Mouse (Mus musculus): Measurements from ENCODE around the gene Pdlim4. TPM values are rescaled to one million over a fixed set of nuclear protein-coding genes. Genes with fewer than 3 reads are reported as not detected.
"Not testable (repeated sequence)": the region's sequence is repeated elsewhere in the genome, so short reads cannot be mapped to it uniquely, and the experiment has no call there.

Pdlim4 gene
- polyA plus RNA-seq, 1 experiment from 2014 or later = 22.6 TPM

- peak; percentile 86 for TF ChIP-seq CTCF (IDR thresholded peaks at IDR 0.05; ENCODE audit: low read depth)
These were observed 14.6 kb downstream of the Pdlim4 start for GRCm38 (mm10) chr11:54054257-54054656.

GRCm38 (mm10) chr11:54053090-54053489 is 15.7 kb downstream of the Pdlim4 start:
- Histone ChIP-seq H3K4me2 (replicated peaks; ENCODE audit: low read depth) (no peak overlapping the region), H3K27ac (ENCODE audit: low read depth, low read length) (no peak overlapping the region), H3K9ac (ENCODE audit: low read depth, low read length) (no peak overlapping the region), H3K9me3 (ENCODE audit: control insufficient read depth) (no peaks in the 10 kb centered on the region), H3K4me1 (replicated peaks; ENCODE audit: control insufficient read depth, insufficient read depth, low read length) (no peaks in the 10 kb centered on the region), H3K27me3 (replicated peaks; ENCODE audit: control insufficient read depth, insufficient read depth, low read length) (no peaks in the 10 kb centered on the region), H3K4me3 (ENCODE audit: low read depth, low read length) (no peak overlapping the region), H3K36me3 (ENCODE audit: control insufficient read depth, insufficient read depth) (no peaks in the 10 kb centered on the region; the same call in 1 of the 2 replicates)
- TF ChIP-seq CTCF (IDR thresholded peaks at IDR 0.05; ENCODE audit: low read depth) = no peak
- WGBS = 80% methylated on average over 7 of the region's 7 CpGs
- ATAC-seq = no peak

More at GRCm38 (mm10) chr11:54054257-54054656, 14.6 kb downstream of the Pdlim4 start:
- H3K4me3 ChIP-seq (ENCODE audit: low read depth, low read length) = no peak overlapping the region
- no peak overlapping the region for H3K9ac ChIP-seq (ENCODE audit: low read depth, low read length)
- H3K4me2 ChIP-seq (replicated peaks; ENCODE audit: low read depth) = no peak overlapping the region
- no peaks in the 10 kb centered on the region; the same call in 1 of the 2 replicates for H3K36me3 ChIP-seq (ENCODE audit: control insufficient read depth, insufficient read depth)
- no peaks in the 10 kb centered on the region for H3K9me3 ChIP-seq (ENCODE audit: control insufficient read depth)
- H3K27me3 ChIP-seq (replicated peaks; ENCODE audit: control insufficient read depth, insufficient read depth, low read length) = no peaks in the 10 kb centered on the region
- 25% methylated on average over 6 of the region's 6 CpGs for WGBS
- ATAC-seq = no peak
- no peaks in the 10 kb centered on the region for H3K4me1 ChIP-seq (replicated peaks; ENCODE audit: control insufficient read depth, insufficient read depth, low read length)
- H3K27ac ChIP-seq (ENCODE audit: low read depth, low read length) = no peak overlapping the region

- Histone ChIP-seq H3K27ac (ENCODE audit: low read depth, low read length) (no peak overlapping the region), H3K27me3 (replicated peaks; ENCODE audit: control insufficient read depth, insufficient read depth, low read length) (no peaks in the 10 kb centered on the region), H3K4me1 (replicated peaks; ENCODE audit: control insufficient read depth, insufficient read depth, low read length) (no peaks in the 10 kb centered on the region), H3K4me2 (replicated peaks; ENCODE audit: low read depth) (no peak overlapping the region), H3K9ac (ENCODE audit: low read depth, low read length) (no peak overlapping the region), H3K9me3 (ENCODE audit: control insufficient read depth) (no peaks in the 10 kb centered on the region), H3K36me3 (ENCODE audit: control insufficient read depth, insufficient read depth) (no peaks in the 10 kb centered on the region; the same call in 1 of the 2 replicates), H3K4me3 (ENCODE audit: low read depth, low read length) (no peak overlapping the region)
- 93% methylated on average over 5 of the region's 5 CpGs for WGBS
- TF ChIP-seq CTCF (IDR thresholded peaks at IDR 0.05; ENCODE audit: low read depth) = no peak
- no peak for ATAC-seq
These were observed 16.7 kb downstream of the Pdlim4 start for GRCm38 (mm10) chr11:54052128-54052527.

- Histone ChIP-seq H3K4me1 (replicated peaks; ENCODE audit: control insufficient read depth, insufficient read depth, low read length) (no peaks in the 10 kb centered on the region), H3K9me3 (ENCODE audit: control insufficient read depth) (no peaks in the 10 kb centered on the region), H3K4me2 (replicated peaks; ENCODE audit: low read depth) (no peak overlapping the region), H3K27ac (ENCODE audit: low read depth, low read length) (no peak overlapping the region), H3K36me3 (ENCODE audit: control insufficient read depth, insufficient read depth) (no peaks in the 10 kb centered on the region; the same call in 1 of the 2 replicates), H3K9ac (ENCODE audit: low read depth, low read length) (no peak overlapping the region), H3K4me3 (ENCODE audit: low read depth, low read length) (no peak overlapping the region), H3K27me3 (replicated peaks; ENCODE audit: control insufficient read depth, insufficient read depth, low read length) (no peaks in the 10 kb centered on the region)
- ATAC-seq = no peak
- TF ChIP-seq CTCF (IDR thresholded peaks at IDR 0.05; ENCODE audit: low read depth) = no peak
- WGBS = 90% methylated on average over 7 of the region's 7 CpGs
These were observed 17.7 kb downstream of the Pdlim4 start for GRCm38 (mm10) chr11:54051161-54051560.

GRCm38 (mm10) chr11:54050205-54050604 is 18.6 kb downstream of the Pdlim4 start:
- Histone ChIP-seq H3K9ac (ENCODE audit: low read depth, low read length) (no peak overlapping the region), H3K27me3 (replicated peaks; ENCODE audit: control insufficient read depth, insufficient read depth, low read length) (no peaks in the 10 kb centered on the region), H3K27ac (ENCODE audit: low read depth, low read length) (no peak overlapping the region), H3K4me1 (replicated peaks; ENCODE audit: control insufficient read depth, insufficient read depth, low read length) (no peaks in the 10 kb centered on the region), H3K36me3 (ENCODE audit: control insufficient read depth, insufficient read depth) (no peaks in the 10 kb centered on the region; the same call in 1 of the 2 replicates), H3K4me3 (ENCODE audit: low read depth, low read length) (no peak overlapping the region), H3K4me2 (replicated peaks; ENCODE audit: low read depth) (no peak overlapping the region), H3K9me3 (ENCODE audit: control insufficient read depth) (no peaks in the 10 kb centered on the region)
- ATAC-seq = no peak
- TF ChIP-seq CTCF (IDR thresholded peaks at IDR 0.05; ENCODE audit: low read depth) = no peak
- WGBS = 80% methylated on average over 2 of the region's 2 CpGs

- no peaks in the 10 kb centered on the region for H3K27me3 ChIP-seq (replicated peaks; ENCODE audit: control insufficient read depth, insufficient read depth, low read length)
- H3K9me3 ChIP-seq (ENCODE audit: control insufficient read depth) = no peaks in the 10 kb centered on the region
- no peak overlapping the region for H3K27ac ChIP-seq (ENCODE audit: low read depth, low read length)
- ATAC-seq = no peak
- 90% methylated on average over 6 of the region's 6 CpGs for WGBS
- no peaks in the 10 kb centered on the region for H3K4me1 ChIP-seq (replicated peaks; ENCODE audit: control insufficient read depth, insufficient read depth, low read length)
- no peaks in the 10 kb centered on the region for H3K36me3 ChIP-seq (ENCODE audit: control insufficient read depth, insufficient read depth)
- no peak overlapping the region for H3K4me2 ChIP-seq (replicated peaks; ENCODE audit: low read depth)
- no peak overlapping the region for H3K9ac ChIP-seq (ENCODE audit: low read depth, low read length)
- no peak for TF ChIP-seq CTCF (IDR thresholded peaks at IDR 0.05; ENCODE audit: low read depth)
- H3K4me3 ChIP-seq (ENCODE audit: low read depth, low read length) = no peak overlapping the region
These were observed 28.1 kb downstream of the Pdlim4 start for GRCm38 (mm10) chr11:54040676-54041075.

- not testable (repeated sequence) for H3K4me2 ChIP-seq (replicated peaks; ENCODE audit: low read depth); H3K36me3 ChIP-seq (ENCODE audit: control insufficient read depth, insufficient read depth); H3K4me3 ChIP-seq (ENCODE audit: low read depth, low read length); H3K27me3 ChIP-seq (replicated peaks; ENCODE audit: control insufficient read depth, insufficient read depth, low read length); H3K27ac ChIP-seq (ENCODE audit: low read depth, low read length); H3K9ac ChIP-seq (ENCODE audit: low read depth, low read length); H3K4me1 ChIP-seq (replicated peaks; ENCODE audit: control insufficient read depth, insufficient read depth, low read length); H3K9me3 ChIP-seq (ENCODE audit: control insufficient read depth)
- ATAC-seq = peak; percentile 75
- WGBS = 47% methylated on average over 1 of the region's 3 CpGs
These were observed 35.9 kb downstream of the Pdlim4 start for GRCm38 (mm10) chr11:54032872-54033271.
